Mouse (Mus musculus) lung, embryonic 14.5 days (tissue): ENCODE measurements at regions not wholly inside any gene's neighbourhood (a gene's known extent, or its start where the extent isn't known, plus 50 kb on each side); places are given as distances from the start of the nearest gene placed in this dataset.

Experiments used
- ATAC-seq: fragments of 200-750 bp; cut with Nextera tagmentation; 2 replicates; pipeline ENCODE4 v1.8.0; 2017; ENCODE audit warnings: mild to moderate bottlenecking, moderate TSS enrichment, moderate library complexity; ENCODE audit not compliant: insufficient read depth
- DNase-seq: peaks from one replicate; pipeline ENCODE4 v3.0.0-alpha.2; 2015
- H3K27ac ChIP-seq: fragments of 300-500 bp; sonication (generic); 2 replicates; pipeline ENCODE4 v1.5.1; 2014; ENCODE audit warnings: low read depth, mild to moderate bottlenecking, moderate library complexity
- H3K27me3 ChIP-seq: fragments of 300-500 bp; sonication (generic); 2 replicates; pipeline ENCODE4 v1.6.1; 2014; ENCODE audit warnings: low read length, control low read depth; ENCODE audit not compliant: insufficient read depth
- H3K36me3 ChIP-seq: fragments of 300-500 bp; sonication (generic); 2 replicates; pipeline ENCODE4 v1.6.1; 2014; ENCODE audit warnings: control low read depth; ENCODE audit not compliant: insufficient read depth
- H3K4me1 ChIP-seq: fragments of 300-500 bp; sonication (generic); 2 replicates; pipeline ENCODE4 v1.6.1; 2014; ENCODE audit warnings: antibody characterized with exemption, control low read depth; ENCODE audit not compliant: insufficient read depth
- H3K4me2 ChIP-seq: fragments of 300-500 bp; sonication (generic); 2 replicates; pipeline ENCODE4 v1.6.1; 2014; ENCODE audit warnings: mild to moderate bottlenecking
- H3K4me3 ChIP-seq: fragments of 300-500 bp; sonication (generic); 2 replicates; pipeline ENCODE4 v1.5.1; 2014; ENCODE audit warnings: low read depth, low read length
- H3K9ac ChIP-seq: fragments of 300-500 bp; sonication (generic); 2 replicates; pipeline ENCODE4 v1.6.1; 2014
- H3K9me3 ChIP-seq: fragments of 300-500 bp; sonication (generic); 2 replicates; pipeline ENCODE4 v1.6.1; 2016; ENCODE audit warnings: low read depth, low read length, control low read depth
- CTCF ChIP-seq: IDR thresholded peaks from 2 replicates; pipeline ENCODE4 v1.5.1; 2016; ENCODE audit warnings: antibody characterized with exemption, low read depth
- WGBS: fragments of 180-500 bp; shearing (Covaris S2); extraction: QIAGEN DNeasy Blood & Tissue Kit; methylation state at CpG from one replicate; pipeline ENCODE4 v1.1.7; 2014; 5-methylcytosine and 5-hydroxymethylcytosine counted together

- Histone ChIP-seq H3K27ac (no peak overlapping the region), H3K4me3 (no peak overlapping the region), H3K4me2 (no peak overlapping the region), H3K27me3 (no peaks in the 10 kb centered on the region), H3K36me3 (no peaks in the 10 kb centered on the region), H3K4me1 (no peaks in the 10 kb centered on the region), H3K9ac (no peak overlapping the region), H3K9me3 (no peaks in the 10 kb centered on the region)
- WGBS: 70% methylated on average over 7 of the region's 7 CpGs
- peak; percentile 25 for DNase-seq
- TF ChIP-seq CTCF: peak; percentile 51
- ATAC-seq: no peak
These were observed 246.4 kb downstream of the Ptbp2 start for GRCm38 (mm10) chr3:119537884-119538283.

- TF ChIP-seq CTCF: no peak
- Histone ChIP-seq H3K27ac (no peak overlapping the region), H3K4me2 (no peak overlapping the region), H3K4me3 (no peak overlapping the region), H3K36me3 (no peaks in the 10 kb centered on the region), H3K9ac (no peak overlapping the region), H3K27me3 (no peaks in the 10 kb centered on the region), H3K9me3 (no peaks in the 10 kb centered on the region), H3K4me1 (no peaks in the 10 kb centered on the region)
- DNase-seq: peak; percentile 38
- no peak for ATAC-seq
- 61% methylated on average over 10 of the region's 10 CpGs for WGBS
These were observed 259.6 kb downstream of the Ptbp2 start for GRCm38 (mm10) chr3:119524510-119525123.

GRCm38 (mm10) chr3:119512596-119512995, 271.7 kb downstream of the Ptbp2 start:
- no peak overlapping the region for H3K4me2 ChIP-seq
- H3K9ac ChIP-seq: no peak overlapping the region
- no peak for TF ChIP-seq CTCF
- no peaks in the 10 kb centered on the region for H3K27me3 ChIP-seq
- no peaks in the 10 kb centered on the region for H3K4me1 ChIP-seq
- 69% methylated on average over 2 of the region's 2 CpGs for WGBS
- no peak for ATAC-seq
- no peaks in the 10 kb centered on the region for H3K36me3 ChIP-seq
- H3K27ac ChIP-seq: no peak overlapping the region
- no peaks in the 10 kb centered on the region for H3K9me3 ChIP-seq
- no peak overlapping the region for H3K4me3 ChIP-seq
- DNase-seq: no peak

- TF ChIP-seq CTCF: no peak
- Histone ChIP-seq H3K4me3 (no peak overlapping the region), H3K4me2 (no peak overlapping the region), H3K27me3 (no peaks in the 10 kb centered on the region), H3K36me3 (no peaks in the 10 kb centered on the region), H3K9ac (no peak overlapping the region), H3K9me3 (no peaks in the 10 kb centered on the region), H3K27ac (no peak overlapping the region), H3K4me1 (no peaks in the 10 kb centered on the region)
- WGBS: 43% methylated on average over 4 of the region's 4 CpGs
- ATAC-seq: no peak
- no peak for DNase-seq
These were observed 275.1 kb downstream of the Ptbp2 start for GRCm38 (mm10) chr3:119509132-119509531.

GRCm38 (mm10) chr3:119503471-119503972, 280.7 kb downstream of the Ptbp2 start:
- ATAC-seq: no peak
- no peak for TF ChIP-seq CTCF
- no peak overlapping the region for H3K27ac ChIP-seq
- WGBS: 57% methylated on average over 1 of the region's 1 CpGs
- H3K9ac ChIP-seq: no peak overlapping the region
- no peaks in the 10 kb centered on the region for H3K9me3 ChIP-seq
- no peaks in the 10 kb centered on the region for H3K27me3 ChIP-seq
- H3K4me2 ChIP-seq: no peak overlapping the region
- H3K36me3 ChIP-seq: no peaks in the 10 kb centered on the region
- H3K4me3 ChIP-seq: no peak overlapping the region
- DNase-seq: no peak
- H3K4me1 ChIP-seq: no peaks in the 10 kb centered on the region

GRCm38 (mm10) chr3:119498711-119499110, 285.6 kb downstream of the Ptbp2 start:
- no peak overlapping the region for H3K27ac ChIP-seq
- H3K4me2 ChIP-seq: peak overlapping the region; percentile 48
- no peaks in the 10 kb centered on the region for H3K4me1 ChIP-seq
- DNase-seq (peak; percentile 88), ATAC-seq (peak; percentile 81; the same call in 1 of the 2 replicates)
- H3K4me3 ChIP-seq: peak overlapping the region; percentile 8; the same call in 1 of the 2 replicates
- H3K9me3 ChIP-seq: no peaks in the 10 kb centered on the region
- H3K27me3 ChIP-seq: no peaks in the 10 kb centered on the region
- H3K36me3 ChIP-seq: no peaks in the 10 kb centered on the region
- no peak for TF ChIP-seq CTCF
- WGBS: 47% methylated on average over 20 of the region's 20 CpGs
- no peak overlapping the region for H3K9ac ChIP-seq

GRCm38 (mm10) chr3:119497880-119498279, 286.4 kb downstream of the Ptbp2 start:
- Histone ChIP-seq H3K4me2 (no peak overlapping the region), H3K36me3 (no peaks in the 10 kb centered on the region), H3K9ac (no peak overlapping the region), H3K9me3 (no peaks in the 10 kb centered on the region), H3K27me3 (no peaks in the 10 kb centered on the region), H3K27ac (no peak overlapping the region), H3K4me1 (no peaks in the 10 kb centered on the region), H3K4me3 (no peak overlapping the region)
- WGBS: 65% methylated on average over 7 of the region's 7 CpGs
- no peak for ATAC-seq
- no peak for DNase-seq
- TF ChIP-seq CTCF: no peak

- Histone ChIP-seq H3K4me2 (no peak overlapping the region), H3K9me3 (no peaks in the 10 kb centered on the region), H3K27me3 (no peaks in the 10 kb centered on the region), H3K9ac (no peak overlapping the region), H3K4me1 (no peaks in the 10 kb centered on the region), H3K27ac (no peak overlapping the region), H3K36me3 (no peaks in the 10 kb centered on the region), H3K4me3 (no peak overlapping the region)
- ATAC-seq (no peak), DNase-seq (no peak)
- no peak for TF ChIP-seq CTCF
- WGBS: 85% methylated on average over 5 of the region's 5 CpGs
These were observed 289.7 kb downstream of the Ptbp2 start for GRCm38 (mm10) chr3:119494580-119494979.
